Mouse (Mus musculus) skeletal muscle tissue, postnatal 0 days (tissue): ENCODE measurements around the gene Tmem106c. TPM values are rescaled to one million over a fixed set of nuclear protein-coding genes. Genes with fewer than 3 reads are reported as not detected.

Experiments used
- polyA plus RNA-seq: library from polyadenylated mRNA; unstranded; fragments of >200 nt; fragmentation: Nextera tagmentation; extraction: Ambion mirVana; gene quantifications from 2 replicates; pipeline ENCODE4 v1.2.1, GENCODE M21; 2015

Gene Tmem106c
- 23.0 and 30.3 TPM in 2 replicates for polyA plus RNA-seq

GRCm38 (mm10) chr15:97963989-97964835, at the start of gene Tmem106c:
Tmem106c (plus strand) TSS chr15:97964200.

GRCm38 (mm10) chr15:98003822-98004739, 40.1 kb downstream of the Tmem106c start, which contains the start of gene Col2a1:
Col2a1 (minus strand) TSS chr15:98004695.

Other genes with a start within 250 kb of the Tmem106c start
- 0.44 and 3.1 TPM in 2 replicates for gene Endou, start 232.9 kb upstream of the Tmem106c start, polyA plus RNA-seq
- gene Rapgef3, start 196.2 kb upstream of the Tmem106c start, polyA plus RNA-seq = 6.3 and 8.1 TPM in 2 replicates
- 41.9 and 45.6 TPM in 2 replicates for gene Slc48a1, start 185.7 kb upstream of the Tmem106c start, polyA plus RNA-seq
- gene Hdac7, start 119.7 kb upstream of the Tmem106c start, polyA plus RNA-seq = 14.8 and 16.8 TPM in 2 replicates
- gene Vdr, start 53.6 kb upstream of the Tmem106c start, polyA plus RNA-seq = 0.21 and 0.31 TPM in 2 replicates
- 0.33 and 28.3 TPM in 2 replicates for gene Col2a1, start 40.5 kb downstream of the Tmem106c start, polyA plus RNA-seq
- 396 and 442 TPM in 2 replicates for gene Pfkm, start 128.4 kb downstream of the Tmem106c start, polyA plus RNA-seq
- 8.0 and 9.2 TPM in 2 replicates for gene Senp1, start 129.5 kb downstream of the Tmem106c start, polyA plus RNA-seq
- 189 and 195 TPM in 2 replicates for gene Asb8, start 201.4 kb downstream of the Tmem106c start, polyA plus RNA-seq
- gene Ccdc184, start 203.0 kb downstream of the Tmem106c start, polyA plus RNA-seq = 0.09 and 0.19 TPM in 2 replicates
- not detected in 2 replicates for gene Olfr288, start 231.3 kb downstream of the Tmem106c start, polyA plus RNA-seq